In the genomic region with DNA sequence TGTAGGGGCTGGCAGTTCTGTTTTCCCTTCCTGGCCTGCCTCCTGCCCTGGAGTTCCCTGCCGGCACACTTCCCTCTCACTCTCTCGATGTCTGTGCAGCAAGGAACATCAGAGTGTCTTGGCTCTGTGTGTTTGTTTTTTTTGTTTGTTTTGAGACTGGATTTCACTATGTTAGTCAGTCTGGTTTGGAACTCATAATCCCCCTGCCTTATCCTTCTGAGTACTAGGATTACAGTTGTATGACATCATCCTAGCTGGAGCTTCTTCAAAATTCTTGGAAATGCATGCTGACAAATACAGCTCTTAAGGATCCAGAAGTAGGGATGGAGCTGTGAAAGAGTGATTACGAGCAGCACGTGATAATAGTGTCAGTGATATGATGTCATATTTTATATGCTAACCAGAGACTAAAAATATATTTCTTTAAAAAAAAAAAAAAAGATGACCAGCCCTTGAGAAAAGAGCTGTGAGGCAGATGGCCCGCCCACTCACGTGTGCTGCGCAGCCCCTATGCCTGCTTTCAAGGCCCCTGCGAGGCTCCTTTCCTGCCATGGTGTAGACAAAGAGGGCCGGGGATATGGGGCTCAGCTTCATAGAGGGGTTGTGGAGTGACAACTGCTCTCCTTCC, we compare ENCODE assay signal across 12 mouse cellular contexts. TPM values are rescaled to one million over a fixed set of nuclear protein-coding genes. Genes with fewer than 3 reads are reported as not detected.
DNase-seq lines count a peak whose midpoint lies in the region; ATAC-seq and TF ChIP-seq lines count a peak whose summit lies in the region.
"Had no signal": no experiment of that assay in that cellular context is flagged by ENCODE, and none has a peak within 500 bp of the region (broad histone marks: within the 10 kb centered on the region; RNA-seq: fewer than 3 reads in every experiment).

No protein-coding gene starts in this region.

- H3K4me1 ChIP-seq in forebrain, embryonic 15.5 days, result peaks cover 4% of the 10 kb centered on the region
- H3K4me1 ChIP-seq in forebrain, embryonic 11.5 days (replicated peaks; ENCODE audit: control insufficient read depth, insufficient read depth, low read length), result no peaks in the 10 kb centered on the region; the same call in 1 of the 2 replicates

- peaks cover 5% of the 10 kb centered on the region for H3K36me3 ChIP-seq in forebrain, embryonic 15.5 days
- no peaks in the 10 kb centered on the region; the same call in 1 of the 2 replicates for H3K36me3 ChIP-seq in forebrain, embryonic 11.5 days (ENCODE audit: control insufficient read depth, insufficient read depth, low read length)
- peaks cover 17% of the 10 kb centered on the region for H3K36me3 ChIP-seq in C2C12 (ENCODE audit: control insufficient read depth, insufficient read depth)
- peaks cover 18% of the 10 kb centered on the region for H3K36me3 ChIP-seq in myocyte (ENCODE audit: control insufficient read depth, insufficient read depth)
- H3K36me3 ChIP-seq: hindbrain, embryonic 15.5 days had no signal

- 0 out of 2 replicates have a peak, but pooled peaks have one; percentile 29 for ATAC-seq in forebrain, embryonic 15.5 days (replicated peaks)
- no peak for ATAC-seq in forebrain, embryonic 11.5 days (replicated peaks; ENCODE audit: low FRiP score)

- no peak for TF ChIP-seq CTCF in C2C12 (IDR thresholded peaks at IDR 0.05; ENCODE audit: control insufficient read depth, insufficient read depth, insufficient read length)

- no peak overlapping the region for H3K4me3 ChIP-seq in forebrain, embryonic 15.5 days
- no peak overlapping the region for H3K4me3 ChIP-seq in forebrain, embryonic 11.5 days (ENCODE audit: low read depth, low read length)
- H3K4me3 ChIP-seq in C2C12 (ENCODE audit: insufficient read depth, poor library complexity, severe bottlenecking), result no peak overlapping the region
- no peak overlapping the region for H3K4me3 ChIP-seq in myocyte
- H3K4me3 ChIP-seq: hindbrain, embryonic 15.5 days had no signal

- H3K79me3 ChIP-seq in C2C12 (ENCODE audit: low read depth), result peaks cover 2% of the 10 kb centered on the region

- DNase-seq in forebrain, embryonic 11.5 days (ENCODE audit: low spot score), result no peak
- peak; percentile 24 to 27 for DNase-seq in left cerebral cortex, adult 18-20 months (ENCODE audit: low spot score in 2 of 2)
- no peak for DNase-seq in left cerebral cortex, adult 11 months (ENCODE audit: low spot score)
- DNase-seq in cerebellum, adult 9-10 months, result no peak
- no peak for DNase-seq in adrenal gland, adult 2 months
- DNase-seq: adrenal gland, adult 8-10 months had no signal

- H3K79me2 ChIP-seq in C2C12 (ENCODE audit: control insufficient read depth, insufficient read depth) (peaks cover 36% of the 10 kb centered on the region), myocyte (ENCODE audit: control insufficient read depth, insufficient read depth) (peaks cover 14% of the 10 kb centered on the region)

- no peak for TF ChIP-seq POLR2A in myocyte (IDR thresholded peaks at IDR 0.05; ENCODE audit: insufficient read length, low read depth)

- WGBS in forebrain, embryonic 15.5 days, result 74% methylated on average over 9 of the region's 9 CpGs
- WGBS in forebrain, embryonic 11.5 days, result 85% methylated on average over 9 of the region's 9 CpGs

- no peaks in the 10 kb centered on the region for H3K27me3 ChIP-seq in forebrain, embryonic 15.5 days
- H3K27me3 ChIP-seq in forebrain, embryonic 11.5 days (ENCODE audit: control insufficient read depth, insufficient read depth, low read length), result no peaks in the 10 kb centered on the region
- H3K27me3 ChIP-seq in C2C12 (ENCODE audit: control insufficient read depth, insufficient read depth, insufficient read length) (no peaks in the 10 kb centered on the region), myocyte (ENCODE audit: control insufficient read depth, insufficient read depth, insufficient read length) (no peaks in the 10 kb centered on the region)
- H3K27me3 ChIP-seq: hindbrain, embryonic 15.5 days had no signal

- no peak overlapping the region for H3K4me2 ChIP-seq in forebrain, embryonic 15.5 days (replicated peaks)
- no peak overlapping the region for H3K4me2 ChIP-seq in forebrain, embryonic 11.5 days (ENCODE audit: low read depth, low read length, severe bottlenecking)
- H3K4me2 ChIP-seq in myocyte (ENCODE audit: low read depth), result peak overlapping the region; percentile 24
- H3K4me2 ChIP-seq: hindbrain, embryonic 15.5 days had no signal

- H3K9ac ChIP-seq in forebrain, embryonic 15.5 days (replicated peaks), result no peak overlapping the region
- no peak overlapping the region for H3K9ac ChIP-seq in forebrain, embryonic 11.5 days (ENCODE audit: low read length)
- H3K9ac ChIP-seq: hindbrain, embryonic 15.5 days had no signal

- H3ac ChIP-seq in C2C12 (ENCODE audit: control insufficient read depth, insufficient read length, low read depth), result no peak overlapping the region
- no peak overlapping the region for H3ac ChIP-seq in myocyte (ENCODE audit: control insufficient read depth, insufficient read length)

- no peaks in the 10 kb centered on the region for H3K9me3 ChIP-seq in forebrain, embryonic 15.5 days
- H3K9me3 ChIP-seq in forebrain, embryonic 11.5 days (ENCODE audit: control insufficient read depth, low read length), result no peaks in the 10 kb centered on the region
- H3K9me3 ChIP-seq: hindbrain, embryonic 15.5 days had no signal

- H3K27ac ChIP-seq in forebrain, embryonic 15.5 days (replicated peaks), result peak overlapping the region; percentile 16
- H3K27ac ChIP-seq in forebrain, embryonic 11.5 days (ENCODE audit: low read depth, low read length), result no peak overlapping the region
- H3K27ac ChIP-seq: hindbrain, embryonic 15.5 days; kidney, postnatal 0 days had no signal

TF ChIP-seq in C2C12, 6 proteins besides CTCF, POLR2A, EP300 and RAD21:
- TF ChIP-seq USF1 (IDR thresholded peaks at IDR 0.05; ENCODE audit: low read depth) (peak; percentile 80), MYOG (IDR thresholded peaks at IDR 0.05; ENCODE audit: control insufficient read depth, extremely low read depth, insufficient read length) (no peak)

TF ChIP-seq in myocyte, 11 proteins besides CTCF, POLR2A, EP300 and RAD21:
- TF ChIP-seq CEBPB (IDR thresholded peaks at IDR 0.05; ENCODE audit: insufficient read depth, poor library complexity, severe bottlenecking) (peak; percentile 71), USF1 (IDR thresholded peaks at IDR 0.05; ENCODE audit: low read depth) (peak; percentile 44), MYOD1 (IDR thresholded peaks at IDR 0.05; ENCODE audit: control insufficient read depth in 1 of 3, insufficient read length in 2 of 3, low read depth in 2 of 3) (no peak), REST (IDR thresholded peaks at IDR 0.05; ENCODE audit: insufficient read depth, insufficient read length) (no peak)

RNA-seq across cellular contexts. Expression of gene Hgfac, which starts 21.5 kb away (rescaled TPM):
- 0.69 and 0.75 TPM in 2 replicates for polyA plus RNA-seq in forebrain, embryonic 15.5 days (2015; fragmentation: Nextera tagmentation; extraction: Ambion mirVana)
- 0.17 and 0.45 TPM in 2 replicates for polyA plus RNA-seq in forebrain, embryonic 11.5 days (2014; fragmentation: Nextera tagmentation; extraction: Ambion mirVana)
- total RNA-seq in left cerebral cortex, adult 18-20 months (2021), result 1 to 10 TPM; 1.1 to 1.7 TPM
- polyA plus RNA-seq in C2C12 (2012; fragmentation: generic; extraction: Trizol) (0.06 TPM), myocyte (2012; fragmentation: generic; extraction: Trizol) (0.26 TPM)
- 1 to 10 TPM in 1 of 2 experiments, under 1 TPM in 1; 0.90 to 2.8 TPM for total RNA-seq in adrenal gland, adult 2 months (2021)
- polyA plus RNA-seq in adrenal gland, adult 2 months (2012; rRNA removed), result 1.1 and 1.5 TPM in 2 replicates

RNA-seq across cellular contexts. Expression of gene Dok7, which starts 36.8 kb away (rescaled TPM):
- 7.2 and 7.9 TPM in 2 replicates for polyA plus RNA-seq in forebrain, embryonic 15.5 days (2015; fragmentation: Nextera tagmentation; extraction: Ambion mirVana)
- 0.16 TPM in 1 of 2 replicates, not detected in the other for polyA plus RNA-seq in forebrain, embryonic 11.5 days (2014; fragmentation: Nextera tagmentation; extraction: Ambion mirVana)
- 10 to 100 TPM; 24.7 to 26.6 TPM for total RNA-seq in left cerebral cortex, adult 18-20 months (2021)
- polyA plus RNA-seq in C2C12 (2012; fragmentation: generic; extraction: Trizol) (15.8 TPM), myocyte (2012; fragmentation: generic; extraction: Trizol) (49.5 TPM)
- 10 to 100 TPM in 1 of 2 experiments, 1 to 10 TPM in 1; 4.8 to 17.0 TPM for total RNA-seq in adrenal gland, adult 2 months (2021)
- polyA plus RNA-seq in adrenal gland, adult 2 months (2012; rRNA removed), result 12.4 and 12.7 TPM in 2 replicates
- total RNA-seq: granulocyte monocyte progenitor cell, adult 5-6 weeks had no signal

Comparison
In these comparisons a context has a peak if more than half of its experiments do, and no peak if none do; other contexts are left out.
1. DNase-seq: peak in left cerebral cortex, adult 18-20 months (2 of 2); none in forebrain, embryonic 11.5 days (single experiment), left cerebral cortex, adult 11 months (single experiment), cerebellum, adult 9-10 months (single experiment) and adrenal gland, adult 2 months (single experiment).